Mouse (Mus musculus) olfactory bulb, adult 2 months (tissue): Measurements from ENCODE around the gene Olfr32.
"Not testable (repeated sequence)": the region's sequence is repeated elsewhere in the genome, so short reads cannot be mapped to it uniquely, and the experiment has no call there.

Source experiments
- CTCF ChIP-seq: fragments of 200-500 bp; IDR thresholded peaks from 2 replicates; pipeline ENCODE4 v1.5.1; 2012; ENCODE audit warnings: low read depth, mild to moderate bottlenecking, low read length, moderate library complexity; ENCODE audit not compliant: insufficient read depth
- POLR2A ChIP-seq: fragments of 200-500 bp; IDR thresholded peaks from 2 replicates; pipeline ENCODE4 v1.6.1; 2012; ENCODE audit warnings: mild to moderate bottlenecking, low read depth, low read length, moderate library complexity; ENCODE audit not compliant: insufficient read depth

DNA sequence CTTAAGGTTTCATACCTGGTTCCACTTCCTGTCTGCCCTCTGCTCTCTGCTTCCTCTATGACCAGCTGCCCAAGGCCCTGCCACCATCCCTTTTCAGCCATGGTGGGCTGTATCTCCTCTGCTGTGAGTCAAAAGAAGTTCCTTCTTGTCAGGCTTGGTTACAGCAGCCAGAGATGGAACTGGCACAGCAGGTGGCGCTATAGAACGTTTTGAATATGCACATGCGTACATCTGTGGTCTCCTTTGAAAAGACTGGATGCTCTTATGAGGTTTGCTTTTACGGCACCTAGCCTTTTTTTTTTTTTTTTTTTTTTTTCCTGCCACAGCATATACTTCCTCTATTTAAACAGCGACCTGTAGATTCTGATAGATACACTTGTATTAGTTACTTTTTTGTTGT is 45.0 kb upstream of the Olfr32 start:
- TF ChIP-seq POLR2A, CTCF: not testable (repeated sequence)
